Mouse (Mus musculus): ENCODE results near the gene Exosc8.

Exosc8 gene

DNA sequence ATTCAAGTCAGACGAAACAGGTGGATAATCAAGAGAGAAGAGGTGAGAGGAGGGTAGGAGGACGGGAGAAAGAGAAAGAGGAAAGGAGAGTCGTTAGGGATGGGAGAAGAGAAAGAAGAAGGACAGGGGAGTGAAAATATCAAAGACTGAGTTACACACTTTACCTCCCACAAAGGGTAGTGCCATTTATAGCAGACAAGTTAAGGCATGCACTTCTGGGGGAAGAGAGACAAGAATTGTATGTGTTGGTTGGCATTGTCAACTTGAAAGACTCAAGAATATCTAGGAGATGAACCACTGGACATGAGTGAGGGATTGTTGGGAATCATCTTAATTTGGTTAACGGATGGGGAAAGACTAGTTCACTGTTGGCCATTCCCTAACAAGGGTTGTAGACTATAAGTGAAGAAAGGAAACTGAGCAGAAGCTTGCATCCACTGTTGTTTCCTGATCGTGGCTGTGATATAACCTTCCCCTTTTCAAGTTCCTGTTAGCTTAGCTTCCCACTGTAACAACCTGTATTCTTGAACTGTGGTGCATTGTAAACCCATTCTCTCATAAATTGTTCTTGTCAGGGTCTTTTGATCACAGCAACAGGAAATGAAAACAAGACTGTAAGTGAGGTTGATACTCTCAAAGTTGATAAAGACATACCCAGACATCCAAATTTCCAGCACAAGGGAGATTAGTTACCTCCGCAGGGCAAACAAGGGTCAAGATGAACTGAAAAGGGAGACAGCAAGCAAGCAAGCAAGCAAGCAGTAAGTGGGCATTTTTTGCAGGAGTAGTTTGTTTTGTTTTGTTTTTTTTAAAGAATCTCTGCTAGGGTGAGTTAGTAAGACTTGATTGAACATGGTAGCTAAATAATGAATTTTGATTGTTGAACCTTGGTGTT is 53.6 kb downstream of the Exosc8 start:
- in situ Hi-C loops (cut with MseI, MboI), result loop anchor here (10.0 kb wide), 1 partner anchor 327 kb away; no protein-coding TSS in a partner anchor

All from mouse trophoblast stem cell (cell line).